Mouse (Mus musculus) neural tube, embryonic 11.5 days (tissue): ENCODE results near the gene Polr2l. TPM values are rescaled to one million over a fixed set of nuclear protein-coding genes. Genes with fewer than 3 reads are reported as not detected.

Experiments
- ATAC-seq: fragments of 200-750 bp; cut with Nextera tagmentation; 2 replicates; pipeline ENCODE4 v1.8.0; 2017; ENCODE audit warnings: moderate number of reproducible peaks, mild to moderate bottlenecking, moderate TSS enrichment, moderate library complexity; ENCODE audit not compliant: insufficient read depth, low FRiP score, low TSS enrichment
- DNase-seq: peaks from one replicate; pipeline ENCODE4 v3.0.0-alpha.2; 2015; ENCODE audit warnings: low spot score
- H3K27ac ChIP-seq: fragments of 300-500 bp; sonication (generic); 2 replicates; pipeline ENCODE4 v1.5.1; 2014; ENCODE audit warnings: low read depth, mild to moderate bottlenecking, low read length
- H3K27me3 ChIP-seq: fragments of 300-500 bp; sonication (generic); 2 replicates; pipeline ENCODE4 v1.6.1; 2014; ENCODE audit warnings: mild to moderate bottlenecking, low read length, mixed read lengths; ENCODE audit not compliant: control insufficient read depth, insufficient read depth
- H3K36me3 ChIP-seq: fragments of 300-500 bp; sonication (generic); 2 replicates; pipeline ENCODE4 v1.6.1; 2014; ENCODE audit warnings: mild to moderate bottlenecking, low read length, moderate library complexity, mixed read lengths; ENCODE audit not compliant: control insufficient read depth, insufficient read depth
- H3K4me1 ChIP-seq: fragments of 300-500 bp; sonication (generic); 2 replicates; pipeline ENCODE4 v1.6.1; 2014; ENCODE audit warnings: low read length, mixed read lengths; ENCODE audit not compliant: control insufficient read depth, insufficient read depth
- H3K4me2 ChIP-seq: fragments of 300-500 bp; sonication (generic); 2 replicates; pipeline ENCODE4 v1.6.1; 2014; ENCODE audit warnings: low read depth, mild to moderate bottlenecking, moderate library complexity
- H3K4me3 ChIP-seq: fragments of 300-500 bp; sonication (generic); 2 replicates; pipeline ENCODE4 v1.5.1; 2014; ENCODE audit warnings: low read depth, low read length
- H3K9ac ChIP-seq: fragments of 300-500 bp; sonication (generic); 2 replicates; pipeline ENCODE4 v1.6.1; 2014; ENCODE audit warnings: mild to moderate bottlenecking, low read length
- H3K9me3 ChIP-seq: fragments of 300-500 bp; sonication (generic); 2 replicates; pipeline ENCODE4 v1.6.1; 2016; ENCODE audit warnings: low read length; ENCODE audit not compliant: control insufficient read depth
- WGBS: fragments of 180-500 bp; shearing (Covaris S2); extraction: QIAGEN DNeasy Blood & Tissue Kit; methylation state at CpG from one replicate; pipeline ENCODE4 v1.1.7; 2014; 5-methylcytosine and 5-hydroxymethylcytosine counted together
- polyA plus RNA-seq: library from polyadenylated mRNA; unstranded; fragments of >200 nt; fragmentation: Nextera tagmentation; extraction: Ambion mirVana; gene quantifications from 2 replicates; pipeline ENCODE4 v1.2.1, GENCODE M21; 2014

Polr2l gene
- polyA plus RNA-seq, 1 experiment from 2014 or later: 79.2 TPM

DNA sequence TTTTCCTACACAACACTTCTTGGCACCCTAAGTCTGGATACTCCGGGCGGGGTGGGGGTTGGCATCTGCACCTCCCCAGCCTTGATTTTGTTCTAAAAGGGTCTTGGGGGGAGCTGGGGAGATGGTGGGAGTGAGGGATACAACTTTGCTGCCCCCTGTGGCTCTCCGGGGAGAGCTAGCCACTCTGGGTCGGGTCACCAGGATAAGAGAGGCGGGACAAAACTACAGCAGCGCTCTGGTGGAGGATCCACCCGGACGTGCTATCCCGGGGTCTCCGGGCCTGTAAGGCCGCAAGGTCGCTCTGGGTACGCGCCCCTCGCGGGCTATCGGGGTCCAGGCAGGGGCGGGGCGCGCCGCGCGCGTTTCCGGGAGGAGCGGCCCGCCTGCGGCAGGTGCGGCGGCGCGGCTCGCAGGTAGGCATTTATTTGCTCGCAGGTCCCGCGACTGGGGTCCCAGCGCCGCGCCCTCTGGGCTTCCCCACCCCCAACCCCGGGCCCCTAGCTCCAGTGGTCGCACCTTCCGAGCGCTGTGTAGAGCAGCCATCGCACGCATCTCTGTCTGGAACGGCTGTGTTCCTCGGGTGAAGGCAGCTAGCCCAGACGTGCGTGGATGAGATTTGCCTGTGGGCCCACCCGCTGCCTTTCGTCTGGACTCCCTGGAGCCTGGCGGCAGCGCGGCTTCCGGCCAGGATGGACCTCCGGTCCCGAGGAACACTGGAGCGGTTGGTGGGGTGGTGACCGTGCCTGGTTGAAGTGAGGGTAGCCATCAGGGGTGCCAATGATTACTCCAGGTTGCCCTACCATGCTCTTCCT is 13.2 kb downstream of the Polr2l start:
- DNase-seq: no peak
- no peaks in the 10 kb centered on the region for H3K36me3 ChIP-seq
- no peak for ATAC-seq
- H3K4me2 ChIP-seq: peak overlapping the region; percentile 46
- peaks cover 69% of the 10 kb centered on the region for H3K27me3 ChIP-seq
- H3K4me1 ChIP-seq: 0 out of 2 replicates have a peak, but pooled peaks cover 5% of the 10 kb centered on the region
- H3K9me3 ChIP-seq: no peaks in the 10 kb centered on the region
- H3K27ac ChIP-seq: no peak overlapping the region
- peak overlapping the region; percentile 32; the same call in 1 of the 2 replicates for H3K9ac ChIP-seq
- WGBS: 2% methylated on average over 59 of the region's 59 CpGs
- H3K4me3 ChIP-seq: peak overlapping the region; percentile 27

- no peak for DNase-seq
- Histone ChIP-seq H3K4me3 (peak within 1 kb of the TSS; percentile 27), H3K4me2 (peak within 1 kb of the TSS; percentile 46), H3K36me3 (no peaks in the 10 kb centered on the region), H3K27ac (no peak within 1 kb of the TSS), H3K9ac (peak within 1 kb of the TSS; percentile 32; the same call in 1 of the 2 replicates), H3K4me1 (peaks cover 11% of the 10 kb centered on the region), H3K27me3 (peaks cover 59% of the 10 kb centered on the region), H3K9me3 (no peaks in the 10 kb centered on the region)
- 72% methylated on average over 15 of the region's 15 CpGs for WGBS
- ATAC-seq: no peak
Observed at GRCm38 (mm10) chr7:141460391-141461113, 14.4 kb downstream of the Polr2l start, which contains the start of gene Cracr2b. Gene Cracr2b, plus strand, starts transcription at chr7:141461094.

- ATAC-seq: no peak
- H3K27me3 ChIP-seq: peaks cover 53% of the 10 kb centered on the region
- no peak overlapping the region for H3K4me2 ChIP-seq
- 82% methylated on average over 5 of the region's 5 CpGs for WGBS
- H3K4me1 ChIP-seq: peaks cover 11% of the 10 kb centered on the region
- no peak for DNase-seq
- H3K27ac ChIP-seq: no peak overlapping the region
- H3K9me3 ChIP-seq: no peaks in the 10 kb centered on the region
- no peak overlapping the region for H3K4me3 ChIP-seq
- H3K36me3 ChIP-seq: no peaks in the 10 kb centered on the region
- H3K9ac ChIP-seq: no peak overlapping the region
Observed at GRCm38 (mm10) chr7:141460001-141460390, 14.9 kb downstream of the Polr2l start.

GRCm38 (mm10) chr7:141459301-141459711 is 15.6 kb downstream of the Polr2l start:
- ATAC-seq: no peak
- WGBS: 91% methylated on average over 17 of the region's 17 CpGs
- H3K4me1 ChIP-seq: peaks cover 11% of the 10 kb centered on the region

GRCm38 (mm10) chr7:141458661-141459060 is 16.3 kb downstream of the Polr2l start:
- peaks cover 11% of the 10 kb centered on the region for H3K4me1 ChIP-seq
- no peak overlapping the region for H3K4me3 ChIP-seq
- ATAC-seq (no peak), DNase-seq (no peak)
- no peak overlapping the region for H3K9ac ChIP-seq
- 92% methylated on average over 11 of the region's 11 CpGs for WGBS
- H3K36me3 ChIP-seq: no peaks in the 10 kb centered on the region
- peaks cover 40% of the 10 kb centered on the region for H3K27me3 ChIP-seq
- no peak overlapping the region for H3K27ac ChIP-seq
- H3K4me2 ChIP-seq: no peak overlapping the region
- H3K9me3 ChIP-seq: no peaks in the 10 kb centered on the region

More at GRCm38 (mm10) chr7:141459301-141459711, 15.6 kb downstream of the Polr2l start:
- no peak overlapping the region for H3K27ac ChIP-seq
- no peak overlapping the region for H3K9ac ChIP-seq
- H3K9me3 ChIP-seq: no peaks in the 10 kb centered on the region
- no peak for DNase-seq
- no peaks in the 10 kb centered on the region for H3K36me3 ChIP-seq
- no peak overlapping the region for H3K4me2 ChIP-seq
- H3K4me3 ChIP-seq: no peak overlapping the region
- peaks cover 46% of the 10 kb centered on the region for H3K27me3 ChIP-seq

DNA sequence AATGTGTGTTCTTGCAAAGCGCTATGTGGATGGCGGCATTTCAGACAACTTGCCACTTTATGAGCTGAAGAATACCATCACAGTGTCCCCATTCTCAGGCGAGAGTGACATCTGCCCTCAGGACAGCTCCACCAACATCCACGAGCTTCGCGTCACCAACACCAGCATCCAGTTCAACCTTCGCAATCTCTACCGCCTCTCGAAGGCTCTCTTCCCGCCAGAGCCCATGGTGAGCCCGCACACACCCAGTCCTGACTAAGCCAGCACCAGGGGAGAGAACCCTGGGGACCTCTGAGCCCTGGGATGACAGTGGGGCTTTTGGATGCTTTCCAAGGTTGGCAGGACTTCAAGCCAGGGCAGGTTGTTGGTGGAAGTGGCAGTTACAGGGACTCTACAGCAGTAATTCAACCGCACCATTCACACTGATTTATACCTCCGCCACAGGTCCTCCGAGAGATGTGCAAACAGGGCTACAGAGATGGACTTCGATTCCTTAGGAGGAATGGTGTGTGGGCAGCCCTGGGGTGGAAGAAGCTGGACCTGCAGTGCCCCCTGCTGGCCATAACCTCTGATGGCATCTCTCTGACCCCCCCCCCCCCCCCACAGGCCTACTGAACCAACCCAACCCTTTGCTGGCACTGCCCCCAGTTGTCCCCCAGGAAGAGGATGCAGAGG is 16.8 kb downstream of the Polr2l start:
- Histone ChIP-seq H3K4me2 (no peak overlapping the region), H3K27ac (no peak overlapping the region), H3K27me3 (peaks cover 35% of the 10 kb centered on the region), H3K9ac (no peak overlapping the region), H3K4me1 (peaks cover 11% of the 10 kb centered on the region), H3K36me3 (no peaks in the 10 kb centered on the region), H3K9me3 (no peaks in the 10 kb centered on the region), H3K4me3 (no peak overlapping the region)
- WGBS: 81% methylated on average over 15 of the region's 15 CpGs
- no peak for ATAC-seq
- peak; percentile 46 for DNase-seq

DNA sequence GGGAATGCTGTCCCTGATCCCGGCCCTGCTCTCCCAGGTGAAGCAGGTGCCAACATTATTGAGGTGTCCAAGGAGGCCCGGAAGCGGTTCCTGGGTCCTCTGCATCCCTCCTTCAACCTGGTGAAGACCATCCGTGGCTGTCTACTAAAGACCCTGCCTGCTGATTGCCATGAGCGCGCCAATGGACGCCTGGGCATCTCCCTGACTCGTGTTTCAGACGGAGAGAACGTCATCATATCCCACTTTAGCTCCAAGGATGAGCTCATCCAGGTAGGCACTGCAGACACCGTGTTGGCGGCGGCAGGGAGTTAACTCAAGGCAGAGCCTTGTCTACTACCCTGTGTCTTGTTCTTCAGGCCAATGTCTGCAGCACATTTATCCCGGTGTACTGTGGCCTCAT is 17.7 kb downstream of the Polr2l start:
- ATAC-seq: no peak
- no peaks in the 10 kb centered on the region for H3K36me3 ChIP-seq
- peaks cover 26% of the 10 kb centered on the region for H3K27me3 ChIP-seq
- WGBS: 92% methylated on average over 14 of the region's 14 CpGs
- H3K27ac ChIP-seq: no peak overlapping the region
- H3K9ac ChIP-seq: no peak overlapping the region
- H3K4me3 ChIP-seq: no peak overlapping the region
- no peak overlapping the region for H3K4me2 ChIP-seq
- H3K4me1 ChIP-seq: peaks cover 11% of the 10 kb centered on the region
- no peaks in the 10 kb centered on the region for H3K9me3 ChIP-seq
- no peak for DNase-seq

DNA sequence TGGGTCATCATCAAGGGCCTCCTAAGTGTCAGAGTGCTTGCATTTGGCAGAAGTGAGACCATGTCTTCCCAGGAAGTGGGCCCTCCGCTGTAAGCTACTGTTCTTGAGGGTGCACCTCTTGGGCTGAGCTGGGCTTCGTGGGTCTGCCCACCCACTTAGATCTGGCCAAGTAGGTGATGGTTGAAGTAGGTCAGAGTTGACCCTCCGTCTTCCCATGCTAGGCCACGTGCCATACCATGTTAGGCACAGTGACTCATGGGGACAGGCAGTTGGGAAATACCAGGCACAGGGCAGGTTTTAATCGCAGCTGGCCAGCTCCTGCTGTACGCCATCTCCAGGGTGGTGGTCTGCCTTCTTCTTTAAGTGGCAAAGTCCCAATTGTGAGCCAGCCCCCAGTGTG is 18.2 kb downstream of the Polr2l start:
- no peak overlapping the region for H3K9ac ChIP-seq
- no peak overlapping the region for H3K4me3 ChIP-seq
- H3K9me3 ChIP-seq: no peaks in the 10 kb centered on the region
- DNase-seq (no peak), ATAC-seq (no peak)
- H3K4me2 ChIP-seq: no peak overlapping the region
- H3K36me3 ChIP-seq: peaks cover 2% of the 10 kb centered on the region; the same call in 1 of the 2 replicates
- peaks cover 7% of the 10 kb centered on the region for H3K4me1 ChIP-seq
- H3K27ac ChIP-seq: no peak overlapping the region
- H3K27me3 ChIP-seq: peaks cover 21% of the 10 kb centered on the region
- 93% methylated on average over 6 of the region's 6 CpGs for WGBS
